Mouse (Mus musculus): Measurements from ENCODE around the gene Rec114.

Gene Rec114

DNA sequence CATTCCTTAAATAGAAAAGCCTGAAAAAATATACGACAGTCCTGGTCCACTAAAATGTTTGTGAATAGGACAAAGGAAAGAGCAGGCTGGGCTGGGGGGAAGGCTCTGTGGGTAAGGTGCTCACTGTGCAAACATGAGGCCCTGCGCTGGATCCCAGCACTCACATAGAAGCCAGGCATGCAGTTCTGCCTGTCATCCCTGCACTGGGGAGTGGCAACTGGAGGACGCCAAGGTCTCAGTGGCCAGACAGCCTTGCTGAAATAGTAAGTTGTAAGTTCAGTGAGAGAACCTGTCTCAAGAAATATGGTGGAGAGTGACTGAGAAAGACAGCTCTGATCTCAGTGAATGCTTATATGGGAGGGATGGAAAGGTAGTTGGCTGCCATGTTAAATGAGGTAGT is 83.1 kb downstream of the Rec114 start:
- no peak for DNase-seq

DNA sequence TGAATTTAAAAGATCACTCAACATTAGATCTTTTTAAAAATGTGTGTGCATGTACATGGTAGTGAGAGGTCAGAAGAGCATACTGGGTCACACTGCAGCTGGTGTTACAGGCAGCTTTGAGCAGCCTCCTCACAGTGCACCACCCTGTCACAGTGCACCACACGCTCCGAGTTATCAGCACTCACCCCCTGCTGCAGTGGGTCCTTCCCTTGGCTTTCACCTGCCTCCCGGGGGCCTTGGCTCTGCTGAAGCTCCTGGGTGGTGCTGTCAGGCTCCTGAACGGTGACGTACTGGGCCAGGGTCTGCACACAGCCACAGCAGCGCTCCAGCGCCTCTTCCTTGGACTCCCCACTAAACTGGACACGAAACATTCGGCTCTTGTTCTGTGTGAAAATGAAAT is 83.8 kb downstream of the Rec114 start:
- no peak for DNase-seq

DNA sequence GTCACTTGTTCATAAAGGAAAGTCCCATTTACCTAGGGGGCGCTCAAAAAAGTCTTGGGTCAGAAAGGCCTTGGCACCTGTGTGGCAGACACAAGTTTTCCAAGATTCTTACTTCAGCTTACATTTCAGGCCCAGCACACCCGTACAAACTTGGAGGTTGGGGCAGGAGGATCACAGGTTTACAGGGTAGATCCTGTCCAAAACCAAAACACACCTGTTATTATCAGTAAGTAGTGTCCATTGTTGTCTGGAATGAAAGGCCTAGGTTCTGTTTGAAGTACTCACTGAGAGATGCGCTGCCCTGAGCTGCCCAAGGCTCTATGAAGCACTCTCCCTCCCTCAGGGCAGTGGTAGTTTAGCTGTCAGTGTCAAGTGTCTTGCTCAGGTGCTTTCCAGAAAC is 84.4 kb downstream of the Rec114 start:
- DNase-seq: no peak

DNA sequence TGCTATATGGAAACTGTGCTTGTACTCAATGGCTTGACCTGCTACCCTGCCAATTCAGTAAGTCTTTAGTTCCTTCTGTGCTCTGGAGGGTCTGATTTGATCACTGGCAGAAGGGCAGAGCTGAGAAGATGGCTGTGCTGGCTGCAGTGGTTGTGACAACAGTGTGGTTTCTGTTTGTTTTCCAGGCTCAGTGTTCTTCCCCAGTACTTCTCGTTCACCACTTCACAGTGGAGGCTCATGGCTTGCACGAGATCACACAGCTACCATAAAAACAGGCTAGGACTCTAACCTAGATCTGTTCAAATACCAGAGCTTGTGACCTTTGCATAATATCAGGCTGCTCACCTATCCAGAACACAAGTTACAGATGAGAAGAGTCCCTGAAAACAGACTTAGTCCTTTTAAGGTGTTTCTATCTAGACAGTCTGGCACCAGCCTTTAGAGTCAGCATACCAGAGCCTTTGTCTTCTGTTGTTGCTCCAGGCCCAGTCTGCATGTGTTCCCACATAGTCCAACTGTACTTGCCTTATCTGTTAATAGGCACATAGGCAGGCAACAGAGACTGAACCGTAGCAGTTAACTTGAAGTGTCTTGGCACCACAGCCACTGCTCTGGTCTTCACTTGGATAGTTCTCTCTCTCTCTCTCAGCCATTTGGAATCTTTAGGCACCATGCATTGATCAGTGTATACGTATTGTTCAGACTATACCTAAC is 85.0 kb downstream of the Rec114 start:
- no peak for DNase-seq

DNA sequence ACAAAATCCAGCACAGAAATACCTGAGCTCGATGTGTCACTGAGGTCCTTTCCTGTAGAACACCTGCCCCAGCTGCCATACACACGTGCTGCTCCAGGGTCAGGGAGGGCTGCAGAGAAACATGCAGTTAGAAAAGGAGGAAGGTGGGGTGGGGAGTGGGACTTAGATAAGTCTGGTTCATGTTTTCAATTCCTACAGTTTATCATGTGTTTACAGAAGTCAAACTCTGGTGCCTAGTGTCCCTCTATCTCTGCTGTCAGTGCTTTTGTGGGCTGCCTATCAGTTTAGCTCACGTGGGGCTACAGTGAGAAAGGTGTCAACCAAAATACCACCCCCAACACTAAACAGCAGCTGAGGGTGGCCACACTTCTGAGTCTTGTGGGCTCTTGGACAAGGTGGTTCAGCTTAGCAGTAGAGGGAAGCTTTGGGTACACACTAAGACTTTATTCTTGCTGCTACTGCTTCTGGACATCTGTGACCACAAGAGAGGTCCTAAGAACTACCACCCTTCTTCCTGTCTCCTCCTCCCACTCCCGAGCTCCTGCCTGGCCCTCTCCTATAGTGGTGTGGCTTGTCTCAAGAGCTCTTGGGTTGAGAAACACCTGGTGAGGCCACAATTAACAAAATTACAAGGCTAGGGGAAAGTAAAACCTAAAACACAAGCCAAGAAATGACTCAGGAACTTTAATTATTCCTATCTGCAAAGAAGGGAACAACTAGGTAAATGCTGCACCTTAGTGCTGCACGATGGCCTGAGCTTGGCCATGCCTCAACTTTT is 85.8 kb downstream of the Rec114 start:
- DNase-seq: no peak

DNA sequence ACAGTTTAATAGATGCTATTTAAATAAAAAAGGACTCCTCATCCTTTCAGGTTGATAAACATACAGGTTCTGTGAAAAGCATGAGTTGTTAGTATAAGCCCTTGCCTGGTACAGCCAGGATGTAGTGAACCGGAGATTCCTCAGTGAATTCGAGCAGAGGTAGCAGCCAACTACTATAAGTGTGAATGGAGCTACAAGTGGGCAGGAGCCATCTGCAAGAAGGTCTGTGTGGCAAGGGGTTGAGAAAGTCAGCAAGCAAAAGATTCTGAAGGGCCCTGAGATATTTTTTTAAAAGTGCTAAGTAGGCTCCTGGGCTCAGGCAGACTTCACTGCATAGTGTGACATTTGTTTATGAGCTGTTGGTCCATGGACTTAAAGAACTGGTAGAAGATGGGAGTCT is 86.9 kb downstream of the Rec114 start:
- no peak for DNase-seq

DNA sequence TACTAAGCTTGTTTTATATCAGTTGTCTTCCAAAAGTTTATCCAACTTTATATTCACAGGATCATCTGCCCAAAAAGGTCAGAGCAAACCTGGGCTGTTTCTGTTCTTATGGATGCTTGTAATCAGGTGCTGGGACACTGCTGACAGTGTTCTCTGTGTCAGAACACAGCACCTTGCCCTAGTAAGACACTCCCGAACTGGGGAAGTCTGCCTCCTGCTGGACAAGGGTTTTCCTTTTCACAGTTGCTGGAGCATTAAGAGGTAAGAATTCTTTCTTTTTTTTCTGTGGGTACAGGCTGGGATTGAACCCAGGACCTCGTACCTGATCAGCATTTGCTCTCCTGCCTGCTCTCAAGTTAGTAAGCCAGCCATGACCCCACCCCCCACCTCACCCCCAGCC is 87.4 kb downstream of the Rec114 start:
- DNase-seq: peak; percentile 49 to 61

DNA sequence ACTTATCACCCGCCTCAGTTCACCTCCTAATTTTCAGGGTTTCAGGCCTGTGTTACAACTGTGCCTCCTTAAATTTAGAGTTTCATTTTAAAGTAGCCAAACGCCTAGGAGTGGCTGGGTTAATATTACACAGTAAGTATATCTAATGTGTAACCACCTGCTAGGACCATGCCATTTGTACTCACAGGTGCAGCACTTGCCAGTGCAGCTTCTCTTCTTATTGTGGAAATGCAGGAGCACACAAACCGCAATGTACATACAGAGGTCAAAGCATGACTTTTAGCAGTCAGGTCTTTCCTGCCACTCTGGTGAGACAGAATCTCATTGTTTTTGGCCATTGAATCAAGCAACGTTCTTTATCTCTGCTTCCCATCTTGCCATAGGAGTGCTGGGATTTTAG is 89.3 kb downstream of the Rec114 start:
- DNase-seq: no peak

DNA sequence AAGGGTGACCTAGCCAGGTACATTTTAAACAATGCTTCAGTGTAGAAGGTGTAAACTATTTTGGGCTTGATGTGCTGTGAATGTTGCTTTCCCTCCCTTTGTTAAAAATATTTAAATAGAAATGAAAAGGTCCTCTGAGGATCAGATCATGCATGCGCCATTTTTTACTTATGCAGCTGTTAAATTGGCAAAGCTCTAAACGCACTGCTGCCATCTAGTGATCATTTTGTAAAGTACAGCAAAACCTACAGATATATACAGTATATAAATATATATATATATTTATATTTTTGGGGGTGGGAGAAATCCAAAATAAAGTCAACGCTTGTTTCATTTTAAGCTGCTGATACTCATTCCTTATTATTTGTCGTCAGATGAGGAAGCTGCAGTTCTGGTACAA is 91.8 kb downstream of the Rec114 start:
- peak; percentile 61 to 78 for DNase-seq

DNA sequence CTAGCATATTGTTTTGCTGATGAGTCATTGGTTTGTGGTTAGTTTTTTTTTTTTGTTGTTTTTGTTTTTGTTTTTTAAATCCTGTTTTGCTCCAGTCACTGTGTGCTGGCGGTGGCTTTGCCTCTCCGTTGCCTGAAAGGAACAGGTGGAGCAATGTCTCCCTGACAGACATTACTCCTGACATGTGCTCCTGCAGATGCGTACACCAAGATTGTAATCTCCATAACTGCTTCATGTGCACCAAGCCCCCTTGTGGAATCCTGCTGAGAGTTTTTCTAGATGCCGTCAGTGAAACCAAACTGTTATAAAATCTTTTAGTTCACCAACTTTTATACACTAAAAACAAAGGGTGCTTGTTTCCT is 94.5 kb downstream of the Rec114 start:
- DNase-seq: no peak

DNA sequence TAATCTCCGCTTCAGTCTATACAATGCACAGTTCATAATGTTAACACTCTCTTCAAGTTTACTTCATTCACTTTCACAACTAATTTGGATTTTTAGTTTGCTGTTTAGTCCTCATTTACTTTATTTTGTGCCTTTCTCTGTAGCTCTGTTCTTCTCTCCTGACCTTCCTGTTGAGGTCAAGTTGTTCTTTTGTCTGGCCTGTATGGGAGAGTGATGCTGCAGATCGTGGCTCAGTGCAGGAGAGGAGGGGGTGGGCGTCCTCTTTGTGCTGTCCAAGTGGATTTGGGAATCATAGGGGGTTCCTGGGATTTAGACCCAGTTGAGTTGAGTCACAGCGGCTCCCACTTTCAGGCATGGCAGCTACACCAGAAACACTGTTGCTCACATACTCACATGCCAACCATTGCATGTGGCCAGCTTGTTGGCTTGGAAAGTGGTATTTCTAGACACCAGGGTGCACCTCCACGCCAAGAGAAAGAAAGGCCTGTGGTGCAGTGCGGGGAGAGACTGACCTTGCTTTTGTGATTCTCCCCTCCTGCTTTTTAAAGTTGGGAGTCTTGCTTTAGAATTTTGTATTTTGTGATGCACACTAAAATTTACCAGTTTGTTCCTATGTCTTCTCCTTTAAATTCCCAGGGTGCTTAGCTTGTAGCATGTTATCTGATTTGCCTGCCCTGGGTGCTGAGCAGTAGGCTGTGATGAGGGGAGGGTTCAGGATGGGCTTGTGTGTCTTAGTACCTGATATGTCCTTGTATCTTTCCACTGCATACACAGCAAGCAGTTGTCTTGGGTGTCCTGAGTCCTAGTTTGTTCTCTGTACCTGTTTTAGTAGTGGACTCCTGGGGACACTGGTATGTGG is 95.1 kb downstream of the Rec114 start:
- peak in 1 of 2 experiments; percentile 47 for DNase-seq

DNA sequence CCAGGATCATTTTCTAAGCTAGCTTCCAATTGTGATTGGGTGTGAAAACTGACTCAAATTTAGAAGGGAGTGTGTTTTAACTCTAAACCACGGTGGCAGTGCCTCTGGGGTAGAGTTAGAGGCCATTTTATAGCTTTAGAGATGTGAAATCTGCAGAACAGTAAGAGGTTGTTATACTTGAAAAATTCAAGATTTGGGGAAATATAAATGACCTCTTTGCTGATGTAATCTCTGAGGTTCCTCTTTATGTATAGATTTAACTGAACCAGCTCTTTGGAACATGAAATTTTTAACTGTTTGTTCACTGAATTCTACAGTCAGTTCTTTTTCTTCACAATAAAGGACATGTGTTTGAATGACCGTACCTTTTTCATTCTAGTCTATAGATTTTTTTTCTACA is 113.3 kb downstream of the Rec114 start:
- no peak for DNase-seq

DNA sequence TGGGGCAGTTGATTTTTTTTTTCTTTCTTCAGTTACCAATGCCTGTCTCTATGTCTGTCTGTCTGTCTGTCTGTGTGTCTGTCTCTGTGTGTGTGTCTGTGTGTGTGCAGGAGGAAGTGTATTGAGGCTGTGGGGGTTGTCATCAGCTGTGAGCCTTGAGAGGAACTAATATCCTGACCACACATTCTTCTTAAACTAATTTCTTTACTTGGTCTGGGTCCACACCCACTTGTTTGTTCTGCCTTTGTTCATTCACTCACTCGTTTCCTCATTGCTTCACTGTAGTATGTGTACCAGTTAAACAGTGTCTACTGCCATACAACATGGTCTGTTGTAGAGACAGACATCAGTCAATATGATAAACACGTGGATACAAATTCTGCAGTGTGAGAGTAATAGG is 116.6 kb downstream of the Rec114 start:
- DNase-seq: no peak

DNA sequence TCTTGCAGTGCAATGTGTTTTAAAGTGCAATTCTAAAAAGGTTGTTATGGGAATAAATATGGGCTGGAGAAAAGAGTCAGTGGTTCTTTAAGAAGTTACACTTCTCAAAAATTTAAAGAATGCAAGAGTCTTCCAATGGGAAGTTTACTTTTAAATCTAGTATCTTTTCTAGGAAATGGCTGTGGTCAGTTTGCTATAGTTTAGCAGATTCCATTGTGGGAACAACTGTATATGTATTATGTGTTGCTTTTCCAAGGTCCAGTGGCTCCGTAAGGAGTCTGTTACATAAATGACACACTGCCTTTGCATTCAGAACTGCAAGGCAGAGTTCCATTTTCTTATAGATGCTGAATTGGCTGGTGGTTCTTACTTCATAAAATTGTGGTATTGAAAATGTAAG is 120.8 kb downstream of the Rec114 start:
- no peak for DNase-seq

DNA sequence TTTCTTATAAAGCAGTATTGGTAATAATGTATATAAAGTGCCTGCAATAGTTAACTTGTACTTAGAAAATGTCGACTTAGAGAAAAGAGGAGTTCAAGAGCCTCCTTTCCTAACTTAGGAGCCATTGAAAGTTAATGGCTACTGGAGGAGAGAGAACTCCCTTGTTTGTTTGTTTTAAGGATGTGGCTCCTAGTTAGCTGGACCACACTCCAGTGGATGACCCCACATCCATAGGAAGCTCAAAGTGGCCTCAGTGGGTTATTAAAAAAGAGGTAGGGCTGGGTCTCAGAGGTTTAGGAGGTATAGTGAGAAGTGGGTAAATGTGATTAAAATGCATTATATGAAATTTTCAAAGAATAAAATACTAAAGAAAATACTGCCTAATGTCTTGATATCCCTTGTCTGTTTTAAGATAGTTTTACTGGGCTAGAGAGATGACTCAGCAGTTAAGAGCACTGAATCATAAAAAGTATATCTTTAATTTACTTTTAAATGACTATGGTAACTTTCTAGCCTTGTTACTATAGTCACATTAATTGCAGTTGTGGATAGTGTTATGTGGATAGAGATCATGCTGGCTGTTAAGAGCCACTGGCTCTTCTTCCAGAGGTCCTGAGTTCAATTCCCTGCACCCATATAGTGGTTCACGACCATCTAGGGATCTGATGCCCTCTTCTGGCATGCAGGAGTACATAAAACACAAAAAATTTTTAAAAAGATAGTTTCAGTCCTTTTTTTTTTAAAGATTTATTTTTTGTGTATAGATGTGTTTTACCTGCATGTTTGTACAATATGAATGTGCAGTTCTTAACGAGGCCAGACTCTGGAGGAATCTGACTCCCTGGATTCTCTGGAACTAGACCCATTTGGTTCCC is 128.5 kb downstream of the Rec114 start:
- DNase-seq: no peak

DNA sequence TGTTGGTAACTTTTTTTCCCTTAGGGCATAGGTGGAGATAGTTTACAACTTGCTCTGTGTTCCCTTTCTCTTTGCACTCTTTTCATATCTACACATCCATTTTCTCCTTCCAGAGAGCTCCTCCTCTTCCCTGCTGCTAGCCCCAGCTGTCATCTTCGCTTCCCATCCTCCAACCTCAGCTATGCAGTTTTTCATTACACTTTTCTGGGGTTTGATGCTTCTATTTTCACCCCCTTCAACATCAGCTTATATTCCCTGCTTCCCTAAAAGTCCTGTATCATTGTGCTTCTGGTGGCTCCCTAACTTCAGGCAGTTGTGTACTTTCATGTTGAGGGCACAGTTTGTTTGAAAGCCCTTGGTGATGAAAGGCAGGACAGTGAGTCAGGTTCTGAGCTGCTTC is 130.0 kb downstream of the Rec114 start:
- peak; percentile 49 to 53 for DNase-seq

Data from cerebellum, postnatal 10 days (tissue).